Mouse (Mus musculus) C2C12 (cell line): ENCODE results near the gene Mterf1b. TPM values are rescaled to one million over a fixed set of nuclear protein-coding genes. Genes with fewer than 3 reads are reported as not detected.
A peak's percentile ranks its signal among the peaks of the same experiment; 100 is the strongest.
"Not testable (repeated sequence)": the region's sequence is repeated elsewhere in the genome, so short reads cannot be mapped to it uniquely, and the experiment has no call there.

ENCODE experiments used
- H3K27me3 ChIP-seq: one replicate; pipeline ENCODE4 v1.6.1; 2011; ENCODE audit not compliant: control insufficient read depth, insufficient read depth, insufficient read length
- H3K36me3 ChIP-seq: one replicate; pipeline ENCODE4 v1.6.1; 2011; ENCODE audit not compliant: control insufficient read depth, insufficient read depth
- H3K4me3 ChIP-seq: one replicate; pipeline ENCODE4 v1.5.1; 2011; ENCODE audit warnings: mild to moderate bottlenecking, control low read depth; ENCODE audit not compliant: poor library complexity, insufficient read depth, severe bottlenecking
- H3K79me2 ChIP-seq: one replicate; pipeline ENCODE4 v1.6.1; 2011; ENCODE audit not compliant: control insufficient read depth, insufficient read depth
- H3K79me3 ChIP-seq: one replicate; pipeline ENCODE4 v1.6.1; 2011; ENCODE audit warnings: low read depth, control low read depth
- H3ac ChIP-seq: one replicate; pipeline ENCODE3; 2011; ENCODE audit warnings: low read depth; ENCODE audit not compliant: control insufficient read depth, insufficient read length
- CEBPB ChIP-seq: IDR thresholded peaks from one replicate; pipeline ENCODE4 v1.6.1; 2011; ENCODE audit warnings: low read depth, mild to moderate bottlenecking, control low read depth, moderate library complexity
- CTCF ChIP-seq: IDR thresholded peaks from one replicate; pipeline ENCODE4 v1.5.1; 2011; ENCODE audit not compliant: control insufficient read depth, insufficient read depth, insufficient read length
- FOSL1 ChIP-seq: IDR thresholded peaks from one replicate; pipeline ENCODE4 v1.8.0; 2011; ENCODE audit warnings: mild to moderate bottlenecking, low read length; ENCODE audit not compliant: poor library complexity, insufficient read depth, severe bottlenecking
- MAX ChIP-seq: IDR thresholded peaks from one replicate; pipeline ENCODE4 v1.6.1; 2011; ENCODE audit warnings: mild to moderate bottlenecking, control low read depth
- MYOD1 ChIP-seq: IDR thresholded peaks from one replicate; pipeline ENCODE4 v1.6.1; 2011; ENCODE audit warnings: low read depth; ENCODE audit not compliant: control insufficient read depth, insufficient read length
- MYOG ChIP-seq: IDR thresholded peaks from one replicate; pipeline ENCODE4 v1.6.1; 2011; ENCODE audit not compliant: control insufficient read depth, insufficient read length; ENCODE audit errors: extremely low read depth
- USF1 ChIP-seq: IDR thresholded peaks from one replicate; pipeline ENCODE4 v1.6.1; 2011; ENCODE audit warnings: low read depth, mild to moderate bottlenecking, control low read depth, moderate library complexity
- polyA plus RNA-seq: library from polyadenylated mRNA; unstranded; fragments of >200 nt; fragmentation: generic; extraction: Trizol; gene quantifications from one replicate; pipeline ENCODE4 v1.2.1, GENCODE M21; 2012; ENCODE audit warnings: missing spikeins

The Mterf1b gene
- polyA plus RNA-seq, 1 experiment: 0.88 TPM

GRCm38 (mm10) chr5:4201368-4201767, 9.2 kb downstream of the Mterf1b start:
- H3K79me3 ChIP-seq: no peaks in the 10 kb centered on the region
- H3ac ChIP-seq: no peak overlapping the region
- no peaks in the 10 kb centered on the region for H3K27me3 ChIP-seq
- H3K79me2 ChIP-seq: no peaks in the 10 kb centered on the region
- no peak overlapping the region for H3K4me3 ChIP-seq
- TF ChIP-seq MYOD1: no peak
- TF ChIP-seq MAX: no peak
- TF ChIP-seq CEBPB: no peak
- TF ChIP-seq USF1: no peak
- TF ChIP-seq MYOG: no peak
- TF ChIP-seq CTCF: peak; percentile 9
- TF ChIP-seq FOSL1: no peak
- H3K36me3 ChIP-seq: no peaks in the 10 kb centered on the region

DNA sequence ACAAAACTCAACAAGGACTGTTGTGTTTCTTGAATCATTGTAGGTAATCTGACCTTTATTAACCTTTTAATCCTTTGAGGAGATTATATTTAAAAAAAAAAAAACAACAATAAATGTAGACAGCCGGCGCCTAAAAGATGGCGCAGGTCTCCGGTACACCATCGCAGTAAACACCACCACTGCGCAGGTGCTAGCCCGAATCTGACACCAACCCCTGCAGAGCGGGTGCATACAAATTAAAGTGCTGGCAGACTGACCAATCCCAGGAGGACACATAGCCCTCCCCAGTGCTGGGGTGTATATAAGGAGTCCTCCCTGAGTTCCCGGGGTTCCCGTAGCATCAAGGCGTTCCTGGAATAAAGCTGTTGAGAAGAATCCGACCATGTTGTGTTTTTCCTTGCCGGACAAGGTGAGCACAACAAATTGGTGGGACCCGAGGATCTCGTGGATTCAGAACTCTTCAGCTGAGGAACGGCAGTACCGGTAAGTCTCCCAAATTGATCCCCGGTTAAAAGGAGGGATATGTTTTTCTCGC, 10.2 kb downstream of the Mterf1b start:
- H3K79me3 ChIP-seq, H3ac ChIP-seq, H3K79me2 ChIP-seq, H3K36me3 ChIP-seq, H3K27me3 ChIP-seq, H3K4me3 ChIP-seq: not testable (repeated sequence)

- H3K79me3 ChIP-seq, H3K79me2 ChIP-seq, H3ac ChIP-seq, H3K4me3 ChIP-seq, H3K36me3 ChIP-seq, H3K27me3 ChIP-seq: not testable (repeated sequence)
Measured at GRCm38 (mm10) chr5:4210082-4210481, 17.9 kb downstream of the Mterf1b start.

- Histone ChIP-seq H3K36me3 (no peaks in the 10 kb centered on the region), H3K27me3 (no peaks in the 10 kb centered on the region), H3K79me3 (no peaks in the 10 kb centered on the region), H3K4me3 (no peak overlapping the region), H3K79me2 (no peaks in the 10 kb centered on the region), H3ac (no peak overlapping the region)
- TF ChIP-seq USF1 (no peak), FOSL1 (no peak), MYOD1 (no peak), CTCF (no peak), MYOG (no peak), CEBPB (no peak)
Measured at GRCm38 (mm10) chr5:4221309-4221708, 29.1 kb downstream of the Mterf1b start.

- Histone ChIP-seq H3K4me3 (no peak overlapping the region), H3K27me3 (no peaks in the 10 kb centered on the region), H3ac (no peak overlapping the region), H3K79me2 (no peaks in the 10 kb centered on the region), H3K36me3 (no peaks in the 10 kb centered on the region), H3K79me3 (no peaks in the 10 kb centered on the region)
- TF ChIP-seq CEBPB (peak; percentile 95), MYOG (no peak), FOSL1 (peak; percentile 44), CTCF (no peak), MYOD1 (peak; percentile 8)
Measured at GRCm38 (mm10) chr5:4221981-4222623, 29.9 kb downstream of the Mterf1b start.

DNA sequence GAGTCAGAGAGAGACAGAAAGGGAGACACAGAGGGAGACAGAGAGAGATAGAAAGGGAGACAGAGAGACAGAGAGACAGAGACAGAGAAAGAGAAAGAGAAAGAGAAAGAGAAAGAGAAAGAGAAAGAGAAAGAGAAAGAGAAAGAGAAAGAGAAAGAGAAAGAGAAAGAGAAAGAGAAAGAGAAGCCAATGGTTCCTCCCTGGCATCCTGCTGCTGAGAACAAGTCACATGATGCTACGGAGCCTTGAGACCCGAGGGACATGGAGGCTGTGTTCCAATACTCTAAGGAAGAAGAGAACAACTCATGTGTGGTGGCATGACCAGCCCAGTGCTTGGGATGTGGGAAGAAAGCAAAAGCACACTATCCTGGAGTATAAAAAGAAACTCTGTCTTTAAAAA, 40.0 kb downstream of the Mterf1b start:
- Histone ChIP-seq H3K36me3 (no peaks in the 10 kb centered on the region), H3K4me3 (no peak overlapping the region), H3ac (no peak overlapping the region), H3K79me2 (no peaks in the 10 kb centered on the region), H3K79me3 (no peaks in the 10 kb centered on the region), H3K27me3 (no peaks in the 10 kb centered on the region)
- TF ChIP-seq MYOG: no peak
- peak; percentile 36 for TF ChIP-seq USF1

DNA sequence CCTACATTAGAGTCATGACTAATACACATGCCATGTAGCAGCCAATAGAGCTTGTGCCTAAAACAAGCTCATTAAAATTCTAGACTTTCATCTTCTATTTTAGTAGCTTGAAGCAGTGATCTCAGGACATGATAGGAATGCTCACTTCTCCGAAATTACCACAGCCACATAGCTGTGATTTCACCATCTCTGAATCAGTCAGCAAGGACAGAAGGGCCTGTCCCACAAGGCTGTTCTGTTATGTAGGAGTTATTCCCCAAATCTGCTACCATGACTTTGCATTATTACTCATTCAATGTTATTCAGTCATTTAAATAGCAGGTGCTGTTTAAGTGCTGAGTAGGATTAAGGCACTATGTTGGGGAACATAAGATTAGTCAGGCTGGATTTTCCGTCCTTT, 42.3 kb downstream of the Mterf1b start:
- H3K27me3 ChIP-seq: no peaks in the 10 kb centered on the region
- no peak overlapping the region for H3K4me3 ChIP-seq
- H3K79me2 ChIP-seq: no peaks in the 10 kb centered on the region
- no peaks in the 10 kb centered on the region for H3K79me3 ChIP-seq
- H3K36me3 ChIP-seq: no peaks in the 10 kb centered on the region
- TF ChIP-seq MAX (no peak), CEBPB (peak; percentile 72), MYOD1 (peak; percentile 8), MYOG (no peak)
- no peak overlapping the region for H3ac ChIP-seq
